Mouse (Mus musculus): ENCODE data around the gene Gm826. TPM values are rescaled to one million over a fixed set of nuclear protein-coding genes. Genes with fewer than 3 reads are reported as not detected.

Gene Gm826
- polyA plus RNA-seq, 1 experiment from 2014 or later, result not detected

DNA sequence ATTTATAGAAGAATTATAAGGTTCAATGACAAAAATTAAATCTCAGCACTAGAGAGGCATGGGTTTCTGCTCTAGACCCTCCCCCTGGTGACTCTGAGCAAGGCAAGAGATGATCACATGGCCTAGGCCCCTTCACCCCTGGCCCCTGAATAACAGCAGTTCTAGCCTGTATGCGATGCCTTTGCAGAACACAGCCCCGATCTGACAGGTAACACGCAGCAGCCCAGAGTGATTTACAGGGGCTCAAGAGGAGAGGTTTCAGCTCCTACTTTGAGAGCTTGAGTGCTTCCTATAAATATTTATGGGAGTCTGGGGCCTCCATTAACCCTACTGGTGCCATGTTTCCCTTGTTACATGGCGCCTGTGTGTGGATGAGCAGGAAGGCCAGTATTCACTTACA is 23.5 kb upstream of the Gm826 start:
- H3K27ac ChIP-seq (ENCODE audit: low read depth, low read length), result no peak overlapping the region
- H3K36me3 ChIP-seq (ENCODE audit: control insufficient read depth, insufficient read depth, low read length), result no peaks in the 10 kb centered on the region
- H3K9me3 ChIP-seq (ENCODE audit: control insufficient read depth, low read length), result no peaks in the 10 kb centered on the region
- H3K4me3 ChIP-seq (ENCODE audit: low read length), result no peak overlapping the region
- no peak overlapping the region for H3K4me2 ChIP-seq (ENCODE audit: low read length)
- H3K4me1 ChIP-seq (ENCODE audit: control insufficient read depth, insufficient read depth, low read depth, low read length), result no peaks in the 10 kb centered on the region
- WGBS, result 53% methylated on average over 4 of the region's 4 CpGs
- ATAC-seq, result no peak
- H3K9ac ChIP-seq (ENCODE audit: low read depth, low read length), result no peak overlapping the region
- H3K27me3 ChIP-seq (replicated peaks; ENCODE audit: control insufficient read depth, insufficient read depth, low read length), result peaks cover 37% of the 10 kb centered on the region

DNA sequence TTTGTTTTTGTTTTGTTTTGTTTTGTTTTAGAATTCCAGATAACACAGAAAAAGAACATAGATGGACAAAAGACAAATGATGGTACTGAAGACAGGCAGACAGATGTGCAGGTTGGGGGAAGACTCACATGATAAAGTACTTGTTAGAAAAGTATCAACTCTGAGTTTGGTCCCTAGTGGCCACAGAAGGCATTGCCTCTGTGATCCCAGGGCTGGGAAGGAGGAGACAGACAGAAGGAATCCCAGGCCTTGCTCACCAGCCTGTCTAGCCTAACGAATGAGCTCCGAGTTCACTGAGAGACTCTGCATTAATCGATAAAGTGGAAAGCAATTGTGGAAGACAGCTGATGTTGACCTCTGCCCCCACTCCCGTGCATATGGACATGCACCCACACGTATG is 22.2 kb upstream of the Gm826 start:
- Histone ChIP-seq H3K4me2 (ENCODE audit: low read length) (no peak overlapping the region), H3K9me3 (ENCODE audit: control insufficient read depth, low read length) (no peaks in the 10 kb centered on the region), H3K4me1 (ENCODE audit: control insufficient read depth, insufficient read depth, low read depth, low read length) (no peaks in the 10 kb centered on the region; the same call in 1 of the 2 replicates), H3K4me3 (ENCODE audit: low read length) (no peak overlapping the region), H3K27me3 (replicated peaks; ENCODE audit: control insufficient read depth, insufficient read depth, low read length) (peaks cover 26% of the 10 kb centered on the region), H3K36me3 (ENCODE audit: control insufficient read depth, insufficient read depth, low read length) (no peaks in the 10 kb centered on the region), H3K27ac (ENCODE audit: low read depth, low read length) (no peak overlapping the region), H3K9ac (ENCODE audit: low read depth, low read length) (no peak overlapping the region)
- 53% methylated on average over 5 of the region's 5 CpGs for WGBS
- ATAC-seq, result no peak

DNA sequence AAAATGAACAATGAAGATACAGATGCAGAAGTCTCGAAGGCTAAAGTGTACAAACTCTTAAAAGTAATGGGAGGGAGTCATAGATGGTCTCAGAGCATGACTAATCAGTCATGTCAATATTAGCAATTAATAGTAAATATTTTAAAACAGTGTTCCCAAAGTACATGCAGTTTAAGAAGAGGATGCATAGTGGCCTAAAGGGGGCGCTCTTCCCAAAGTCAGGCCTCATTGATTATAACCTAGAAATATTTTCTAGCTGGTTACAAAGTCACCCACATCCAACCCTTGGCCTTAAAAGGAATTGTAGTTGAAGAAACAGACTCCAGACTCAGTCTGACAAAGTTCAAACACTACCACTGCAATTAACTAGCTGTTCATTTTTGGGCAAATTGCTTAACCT is 20.4 kb upstream of the Gm826 start:
- Histone ChIP-seq H3K9me3 (ENCODE audit: control insufficient read depth, low read length) (no peaks in the 10 kb centered on the region), H3K27me3 (replicated peaks; ENCODE audit: control insufficient read depth, insufficient read depth, low read length) (peaks cover 13% of the 10 kb centered on the region), H3K27ac (ENCODE audit: low read depth, low read length) (no peak overlapping the region), H3K4me1 (ENCODE audit: control insufficient read depth, insufficient read depth, low read depth, low read length) (no peaks in the 10 kb centered on the region; the same call in 1 of the 2 replicates), H3K36me3 (ENCODE audit: control insufficient read depth, insufficient read depth, low read length) (no peaks in the 10 kb centered on the region), H3K4me2 (ENCODE audit: low read length) (no peak overlapping the region), H3K9ac (ENCODE audit: low read depth, low read length) (no peak overlapping the region), H3K4me3 (ENCODE audit: low read length) (no peak overlapping the region)
- ATAC-seq, result no peak
- 58% methylated on average over 2 of the region's 2 CpGs for WGBS

DNA sequence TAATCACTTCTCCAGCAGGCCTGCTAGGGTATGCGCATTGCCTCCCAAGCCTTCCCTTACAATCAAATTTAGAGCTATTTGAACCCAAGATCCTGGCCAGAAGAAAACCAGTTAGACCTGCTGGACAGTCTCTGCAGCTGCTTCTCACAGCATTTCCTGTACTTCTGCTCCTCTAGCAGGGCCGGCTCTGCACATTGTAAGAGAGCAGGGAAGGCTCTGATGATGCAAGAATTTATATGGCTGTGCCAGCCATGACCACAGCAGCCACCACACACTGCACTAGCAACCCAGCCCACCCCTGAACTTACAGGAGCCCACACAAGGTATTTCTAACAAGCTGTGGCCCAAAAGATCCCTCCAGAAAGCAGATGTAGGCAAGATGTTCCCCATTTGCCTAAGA is 19.6 kb upstream of the Gm826 start:
- H3K9ac ChIP-seq (ENCODE audit: low read depth, low read length), result no peak overlapping the region
- no peak overlapping the region for H3K27ac ChIP-seq (ENCODE audit: low read depth, low read length)
- no peaks in the 10 kb centered on the region; the same call in 1 of the 2 replicates for H3K4me1 ChIP-seq (ENCODE audit: control insufficient read depth, insufficient read depth, low read depth, low read length)
- H3K9me3 ChIP-seq (ENCODE audit: control insufficient read depth, low read length), result no peaks in the 10 kb centered on the region
- no peak overlapping the region for H3K4me3 ChIP-seq (ENCODE audit: low read length)
- peaks cover 7% of the 10 kb centered on the region for H3K27me3 ChIP-seq (replicated peaks; ENCODE audit: control insufficient read depth, insufficient read depth, low read length)
- no peaks in the 10 kb centered on the region for H3K36me3 ChIP-seq (ENCODE audit: control insufficient read depth, insufficient read depth, low read length)
- no peak for ATAC-seq
- WGBS, result 84% methylated on average over 2 of the region's 2 CpGs
- H3K4me2 ChIP-seq (ENCODE audit: low read length), result no peak overlapping the region

DNA sequence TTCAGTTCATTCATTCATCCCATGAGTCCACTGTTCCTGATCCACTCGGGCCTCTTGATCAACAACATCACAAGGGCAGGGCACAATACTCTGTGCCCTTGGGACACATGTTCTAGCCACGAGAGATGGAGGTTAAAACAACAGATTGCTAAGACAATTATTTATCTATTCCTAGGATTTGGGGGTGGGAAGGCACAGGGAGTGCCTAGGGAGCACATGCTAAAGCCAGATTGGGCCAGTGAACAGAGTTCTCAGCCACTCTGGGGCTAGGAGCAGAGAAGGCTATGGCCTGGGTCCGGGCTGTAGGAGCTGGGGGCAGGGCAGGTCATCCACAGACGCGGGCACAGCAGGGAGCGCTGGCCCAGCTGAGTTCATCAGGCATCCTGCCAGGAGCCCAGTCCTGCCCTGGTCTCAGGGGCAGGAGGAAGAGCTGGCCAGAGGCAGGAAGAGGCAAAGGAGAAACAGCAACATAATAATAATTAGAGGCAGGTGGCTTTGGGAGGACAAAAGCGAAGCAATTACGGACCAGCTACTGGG is 17.1 kb upstream of the Gm826 start:
- Histone ChIP-seq H3K9ac (ENCODE audit: low read depth, low read length) (no peak overlapping the region), H3K27ac (ENCODE audit: low read depth, low read length) (no peak overlapping the region), H3K27me3 (replicated peaks; ENCODE audit: control insufficient read depth, insufficient read depth, low read length) (no peaks in the 10 kb centered on the region), H3K4me2 (ENCODE audit: low read length) (no peak overlapping the region), H3K36me3 (ENCODE audit: control insufficient read depth, insufficient read depth, low read length) (no peaks in the 10 kb centered on the region), H3K4me3 (ENCODE audit: low read length) (no peak overlapping the region), H3K4me1 (ENCODE audit: control insufficient read depth, insufficient read depth, low read depth, low read length) (no peaks in the 10 kb centered on the region; the same call in 1 of the 2 replicates), H3K9me3 (ENCODE audit: control insufficient read depth, low read length) (no peaks in the 10 kb centered on the region)
- WGBS, result 34% methylated on average over 8 of the region's 8 CpGs
- no peak for ATAC-seq

DNA sequence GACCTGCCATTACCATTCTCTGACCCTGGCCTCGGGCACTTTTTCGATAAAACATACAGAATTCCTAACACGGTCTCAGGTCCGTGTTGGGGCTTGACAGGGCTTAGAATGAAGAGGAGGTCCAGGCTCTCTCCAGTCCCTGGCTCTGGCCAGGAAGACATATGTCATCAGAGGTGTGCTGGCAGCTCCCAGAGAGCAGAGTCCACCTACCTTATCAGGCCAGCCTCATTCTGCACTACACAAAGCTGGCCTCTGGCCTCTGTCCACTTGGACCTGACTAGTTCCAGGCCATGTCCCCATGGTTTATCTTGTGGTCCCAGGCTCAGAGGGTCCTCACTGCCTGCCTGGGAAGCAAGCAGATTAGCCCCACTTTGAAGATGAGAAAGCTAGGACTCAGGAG is 15.6 kb upstream of the Gm826 start:
- 84% methylated on average over 4 of the region's 4 CpGs for WGBS
- Histone ChIP-seq H3K9ac (ENCODE audit: low read depth, low read length) (no peak overlapping the region), H3K27me3 (replicated peaks; ENCODE audit: control insufficient read depth, insufficient read depth, low read length) (no peaks in the 10 kb centered on the region), H3K4me3 (ENCODE audit: low read length) (no peak overlapping the region), H3K9me3 (ENCODE audit: control insufficient read depth, low read length) (no peaks in the 10 kb centered on the region), H3K27ac (ENCODE audit: low read depth, low read length) (no peak overlapping the region), H3K36me3 (ENCODE audit: control insufficient read depth, insufficient read depth, low read length) (no peaks in the 10 kb centered on the region), H3K4me2 (ENCODE audit: low read length) (no peak overlapping the region), H3K4me1 (ENCODE audit: control insufficient read depth, insufficient read depth, low read depth, low read length) (no peaks in the 10 kb centered on the region; the same call in 1 of the 2 replicates)
- ATAC-seq, result no peak

DNA sequence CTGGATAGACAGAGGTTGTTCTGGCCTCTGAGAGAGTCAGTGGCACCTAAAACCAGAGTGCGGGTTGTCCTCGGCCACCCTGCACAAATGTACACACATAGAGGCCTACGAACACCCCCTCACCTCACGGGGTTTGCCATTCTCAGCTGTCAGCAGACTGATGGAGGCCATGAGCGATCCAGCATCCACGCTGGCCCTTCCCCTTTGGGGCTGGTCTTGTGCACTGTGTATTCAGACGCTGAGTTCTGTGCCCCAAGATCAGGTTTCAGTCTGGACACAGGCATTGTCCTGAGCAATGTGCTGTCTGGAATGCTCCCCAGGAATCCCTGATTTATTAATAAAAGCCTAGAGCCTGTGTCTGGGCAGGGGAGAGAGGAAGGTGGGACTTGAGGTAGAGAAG is 14.8 kb upstream of the Gm826 start:
- H3K27me3 ChIP-seq (replicated peaks; ENCODE audit: control insufficient read depth, insufficient read depth, low read length), result no peaks in the 10 kb centered on the region; the same call in 1 of the 2 replicates
- no peaks in the 10 kb centered on the region for H3K9me3 ChIP-seq (ENCODE audit: control insufficient read depth, low read length)
- WGBS, result 39% methylated on average over 7 of the region's 7 CpGs
- H3K4me1 ChIP-seq (ENCODE audit: control insufficient read depth, insufficient read depth, low read depth, low read length), result no peaks in the 10 kb centered on the region; the same call in 1 of the 2 replicates
- H3K4me2 ChIP-seq (ENCODE audit: low read length), result no peak overlapping the region
- H3K9ac ChIP-seq (ENCODE audit: low read depth, low read length), result no peak overlapping the region
- H3K4me3 ChIP-seq (ENCODE audit: low read length), result no peak overlapping the region
- H3K36me3 ChIP-seq (ENCODE audit: control insufficient read depth, insufficient read depth, low read length), result no peaks in the 10 kb centered on the region
- no peak overlapping the region for H3K27ac ChIP-seq (ENCODE audit: low read depth, low read length)
- ATAC-seq, result no peak

DNA sequence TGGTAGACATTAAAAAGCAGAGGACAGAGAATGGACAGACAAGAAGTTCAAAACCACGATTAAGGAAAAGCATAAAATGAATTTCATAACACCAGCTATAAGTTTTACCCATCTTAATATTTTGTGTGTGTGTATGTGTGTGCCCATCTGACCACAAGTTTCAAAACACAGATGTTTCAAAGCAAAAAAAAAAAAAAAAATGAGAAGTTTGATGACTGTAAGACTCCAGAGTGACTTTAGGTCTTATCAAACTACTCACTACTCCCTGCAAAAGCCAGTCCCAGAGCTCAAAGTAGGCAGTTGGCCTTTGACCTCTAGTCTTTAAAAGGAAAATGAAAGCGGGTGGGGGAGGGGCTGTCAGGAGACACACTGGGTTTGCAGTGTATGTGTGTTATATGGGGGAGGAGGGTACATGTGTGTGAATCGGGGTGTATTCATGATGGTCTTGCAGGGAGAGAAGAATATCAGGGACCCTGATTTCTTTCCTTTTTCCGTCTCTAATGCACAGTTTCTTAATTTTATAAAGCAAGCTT is 14.2 kb upstream of the Gm826 start:
- Histone ChIP-seq H3K27me3 (replicated peaks; ENCODE audit: control insufficient read depth, insufficient read depth, low read length) (no peaks in the 10 kb centered on the region; the same call in 1 of the 2 replicates), H3K9me3 (ENCODE audit: control insufficient read depth, low read length) (no peaks in the 10 kb centered on the region), H3K4me1 (ENCODE audit: control insufficient read depth, insufficient read depth, low read depth, low read length) (no peaks in the 10 kb centered on the region; the same call in 1 of the 2 replicates), H3K4me3 (ENCODE audit: low read length) (no peak overlapping the region), H3K9ac (ENCODE audit: low read depth, low read length) (no peak overlapping the region), H3K4me2 (ENCODE audit: low read length) (no peak overlapping the region), H3K27ac (ENCODE audit: low read depth, low read length) (no peak overlapping the region), H3K36me3 (ENCODE audit: control insufficient read depth, insufficient read depth, low read length) (no peaks in the 10 kb centered on the region)
- WGBS, result 62% methylated on average over 4 of the region's 4 CpGs
- no peak for ATAC-seq

DNA sequence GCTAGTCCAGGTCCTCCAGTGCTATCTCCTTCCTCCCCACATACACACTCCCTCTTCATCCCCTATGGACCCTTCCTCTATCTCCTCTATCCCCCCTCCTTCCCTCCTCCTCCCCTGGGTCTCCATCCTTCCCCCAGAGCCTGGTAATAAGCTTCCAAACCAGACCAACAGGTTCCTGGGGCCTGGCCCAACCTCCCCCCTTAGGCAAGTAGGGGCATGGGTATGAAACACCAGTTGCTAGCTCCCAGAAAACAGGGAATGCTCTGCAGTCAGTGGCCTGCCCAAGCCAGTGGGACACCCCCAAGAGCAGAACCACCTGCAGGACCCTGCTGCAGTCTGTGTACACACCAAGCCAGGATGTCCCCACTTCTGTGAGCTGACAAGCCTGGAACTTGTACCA is 11.7 kb upstream of the Gm826 start:
- no peak overlapping the region for H3K4me2 ChIP-seq (ENCODE audit: low read length)
- H3K9me3 ChIP-seq (ENCODE audit: control insufficient read depth, low read length), result no peaks in the 10 kb centered on the region
- H3K9ac ChIP-seq (ENCODE audit: low read depth, low read length), result no peak overlapping the region
- H3K4me3 ChIP-seq (ENCODE audit: low read length), result no peak overlapping the region
- H3K4me1 ChIP-seq (ENCODE audit: control insufficient read depth, insufficient read depth, low read depth, low read length), result no peaks in the 10 kb centered on the region
- H3K36me3 ChIP-seq (ENCODE audit: control insufficient read depth, insufficient read depth, low read length), result no peaks in the 10 kb centered on the region
- H3K27me3 ChIP-seq (replicated peaks; ENCODE audit: control insufficient read depth, insufficient read depth, low read length), result no peaks in the 10 kb centered on the region; the same call in 1 of the 2 replicates
- no peak overlapping the region for H3K27ac ChIP-seq (ENCODE audit: low read depth, low read length)
- ATAC-seq, result no peak
